Mouse (Mus musculus) cerebellum, postnatal 4 days (tissue): Measurements from ENCODE around the gene Padi3.

Experiments used
- DNase-seq, 2 experiments: peaks; one replicate each; pipeline ENCODE4 v3.0.0; 2022; ENCODE audit warnings: low spot score in 2 of 2, mixed read lengths in 1 of 2

Padi3 gene

GRCm38 (mm10) chr4:140810458-140811260, at the start of gene Padi3:
Gene Padi3 (minus strand): TSS chr4:140810648.
- DNase-seq: no peak

GRCm38 (mm10) chr4:140859291-140859690, 48.8 kb upstream of the Padi3 start:
- no peak for DNase-seq

GRCm38 (mm10) chr4:140857813-140858212, 47.4 kb upstream of the Padi3 start:
- no peak for DNase-seq

DNA sequence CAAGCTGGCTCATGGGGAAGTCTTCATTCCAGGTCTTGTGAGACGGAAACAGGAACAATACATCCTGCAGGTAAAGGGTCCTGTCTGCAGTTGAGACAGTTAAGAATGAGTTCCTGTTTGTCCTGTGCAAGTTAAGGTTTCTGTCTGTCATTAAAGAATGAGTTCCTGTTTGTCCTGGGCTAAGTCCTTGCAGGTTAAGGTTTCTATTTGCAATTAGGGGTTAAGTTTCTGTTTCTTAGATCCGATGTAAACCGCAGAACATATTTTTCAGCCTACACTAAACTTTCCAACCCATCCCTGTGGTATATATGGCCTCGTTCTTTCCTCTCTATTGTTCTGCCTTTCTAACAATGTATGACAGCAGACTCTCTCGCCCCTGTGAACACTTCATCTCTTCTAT, 46.6 kb upstream of the Padi3 start:
- no peak for DNase-seq

- no peak for DNase-seq
Observed at GRCm38 (mm10) chr4:140855151-140855550, 44.7 kb upstream of the Padi3 start.

GRCm38 (mm10) chr4:140854455-140854864, 44.0 kb upstream of the Padi3 start:
- DNase-seq: no peak

DNA sequence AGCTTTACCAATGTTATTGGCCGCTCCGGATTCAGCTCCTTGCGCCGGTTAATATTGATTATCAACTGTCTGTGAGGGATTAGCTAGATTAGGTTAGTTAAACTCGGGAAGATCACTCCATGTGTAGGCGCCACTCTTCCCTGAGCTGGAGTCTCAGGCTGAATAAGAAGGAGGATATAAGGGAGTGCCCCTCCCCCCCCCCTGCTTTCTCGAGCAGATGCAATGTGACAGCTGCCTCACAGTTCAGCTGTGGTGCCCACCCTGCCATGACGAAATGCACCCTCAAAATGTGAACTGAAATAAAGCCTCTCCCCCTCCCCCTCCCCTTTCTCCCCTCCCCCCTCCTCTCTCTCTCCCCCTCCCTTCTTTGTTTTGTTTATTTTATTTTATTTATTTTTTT, 43.2 kb upstream of the Padi3 start:
- DNase-seq: no peak

- no peak for DNase-seq
Observed at GRCm38 (mm10) chr4:140849310-140849709, 38.9 kb upstream of the Padi3 start.

DNA sequence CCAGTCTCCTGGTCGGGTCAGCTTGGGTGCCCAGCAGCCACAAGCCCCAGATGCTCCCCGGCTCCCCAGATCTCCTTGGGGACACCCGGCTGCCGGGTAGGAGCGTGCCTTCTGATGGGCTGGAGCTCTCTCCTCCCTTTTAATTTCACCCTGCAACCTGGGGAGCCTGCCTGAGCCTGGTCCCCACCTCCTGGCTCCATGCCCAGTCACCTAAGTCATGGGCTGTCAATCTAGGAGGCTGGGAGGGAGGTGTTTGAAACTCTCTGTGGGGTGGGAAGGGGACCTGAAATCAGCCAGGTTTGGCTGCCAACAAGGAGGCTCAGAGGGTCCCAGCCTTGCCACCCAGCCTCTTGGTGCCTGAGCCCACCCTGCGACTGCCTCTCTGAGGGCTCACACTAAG, 35.2 kb upstream of the Padi3 start, which contains the start of gene Padi1:
Gene Padi1 (minus strand): TSS at position 113 of the 400 bp plus-strand sequence.
- no peak for DNase-seq

- DNase-seq: no peak
Observed at GRCm38 (mm10) chr4:140844991-140845390, 34.5 kb upstream of the Padi3 start.

DNA sequence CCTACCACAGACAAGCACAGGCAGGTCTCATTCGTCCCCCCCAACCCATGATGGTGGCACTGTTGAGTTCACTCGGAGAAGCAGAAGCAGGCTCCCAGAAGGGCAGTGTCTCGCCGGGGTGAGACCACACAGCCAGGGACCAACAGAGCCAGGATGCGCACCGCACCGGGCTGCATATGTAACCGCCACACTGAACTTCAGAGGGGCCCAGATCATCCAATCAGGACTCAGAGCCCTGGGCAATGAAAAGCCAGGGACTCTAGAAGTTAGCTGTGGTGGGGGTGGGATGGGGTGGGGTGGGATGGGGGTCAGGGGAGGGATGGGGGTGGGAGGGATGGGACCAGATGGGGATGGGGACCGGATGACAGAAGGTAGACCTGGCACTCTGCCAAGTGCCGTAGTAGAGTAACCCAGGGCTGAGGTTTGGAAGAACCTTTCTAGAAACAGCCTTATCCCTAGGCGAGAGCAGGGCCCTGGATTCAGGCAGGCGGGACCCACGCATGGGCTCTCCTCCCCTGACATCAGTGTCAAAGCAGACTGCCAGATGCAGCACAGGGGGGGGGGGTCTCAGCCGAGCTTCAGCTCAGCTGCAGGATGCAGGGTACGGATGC, 33.3 kb upstream of the Padi3 start:
- peak in 1 of 2 experiments; percentile 20 for DNase-seq

DNA sequence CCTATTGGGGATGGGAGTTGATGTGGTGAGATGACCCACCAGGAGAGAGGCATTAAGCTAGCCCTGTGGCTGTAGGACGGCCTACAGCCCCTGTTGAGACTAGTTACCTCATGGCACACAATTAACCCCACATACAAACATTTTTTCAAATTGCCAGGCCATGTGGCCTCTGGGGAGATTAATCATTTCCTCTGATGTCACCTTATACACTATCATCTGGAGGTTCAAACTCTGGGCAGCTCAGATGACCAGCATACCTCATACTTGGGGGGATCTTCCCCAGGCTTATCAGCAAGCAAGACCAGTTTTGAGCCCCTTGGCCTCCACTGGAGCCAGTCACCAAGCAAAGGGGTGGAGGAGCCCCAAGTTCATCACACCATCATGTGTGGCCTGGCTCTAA, 32.5 kb upstream of the Padi3 start:
- DNase-seq: no peak

- no peak for DNase-seq
Observed at GRCm38 (mm10) chr4:140837879-140838278, 27.4 kb upstream of the Padi3 start.

DNA sequence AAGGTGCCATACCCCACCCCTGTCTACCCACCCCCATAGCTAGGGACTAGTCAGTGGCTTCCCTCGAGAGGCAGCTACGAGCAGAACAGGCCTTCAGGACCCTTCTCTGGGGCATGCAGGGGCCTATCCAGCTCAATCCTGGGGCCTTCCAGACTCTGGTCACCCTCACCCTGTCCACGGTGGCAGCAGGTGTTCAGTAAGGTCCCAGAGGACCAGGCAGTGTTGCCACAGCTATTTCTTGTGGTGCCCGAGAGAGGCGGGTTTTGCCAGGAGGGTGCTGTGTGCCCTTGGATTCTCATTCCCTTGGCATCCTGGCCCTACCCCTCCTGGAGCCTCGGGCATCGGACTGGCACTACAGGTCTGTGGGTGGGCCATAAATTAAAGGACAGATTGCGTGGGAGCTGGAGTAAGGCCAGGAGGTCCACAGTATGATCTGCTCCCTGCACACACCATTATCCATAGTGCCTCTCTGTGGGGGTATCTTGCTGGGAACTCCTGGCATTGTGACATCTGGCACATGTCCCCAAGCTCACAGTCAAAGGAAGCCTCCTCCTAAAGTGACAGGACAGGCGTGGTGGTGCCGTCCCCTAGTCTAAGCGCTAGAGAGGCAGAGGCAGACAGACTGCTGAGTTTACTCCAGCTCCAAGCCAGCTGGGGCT, 25.9 kb upstream of the Padi3 start:
- DNase-seq: peak in 1 of 2 experiments; percentile 59

DNA sequence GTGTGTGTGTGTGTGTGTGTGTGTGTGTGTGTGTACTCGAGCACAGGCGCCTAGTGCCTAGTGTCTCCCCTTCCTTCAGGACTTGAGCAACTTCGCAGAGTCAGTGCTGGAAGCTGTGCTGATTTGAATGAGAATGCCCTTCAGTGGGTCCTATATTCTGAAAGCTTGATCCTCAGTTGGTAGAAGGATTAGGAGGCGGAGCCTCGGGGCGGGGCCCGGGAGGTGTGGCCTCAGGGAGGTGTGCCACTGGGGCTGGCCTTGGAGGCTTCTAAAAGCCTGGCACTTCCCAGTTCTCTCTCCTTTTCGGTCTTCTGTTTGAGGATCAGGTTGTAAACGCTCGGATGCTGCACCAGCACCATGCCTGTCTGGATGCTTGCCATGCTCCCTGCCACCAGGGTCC, 25.2 kb upstream of the Padi3 start:
- DNase-seq: no peak

DNA sequence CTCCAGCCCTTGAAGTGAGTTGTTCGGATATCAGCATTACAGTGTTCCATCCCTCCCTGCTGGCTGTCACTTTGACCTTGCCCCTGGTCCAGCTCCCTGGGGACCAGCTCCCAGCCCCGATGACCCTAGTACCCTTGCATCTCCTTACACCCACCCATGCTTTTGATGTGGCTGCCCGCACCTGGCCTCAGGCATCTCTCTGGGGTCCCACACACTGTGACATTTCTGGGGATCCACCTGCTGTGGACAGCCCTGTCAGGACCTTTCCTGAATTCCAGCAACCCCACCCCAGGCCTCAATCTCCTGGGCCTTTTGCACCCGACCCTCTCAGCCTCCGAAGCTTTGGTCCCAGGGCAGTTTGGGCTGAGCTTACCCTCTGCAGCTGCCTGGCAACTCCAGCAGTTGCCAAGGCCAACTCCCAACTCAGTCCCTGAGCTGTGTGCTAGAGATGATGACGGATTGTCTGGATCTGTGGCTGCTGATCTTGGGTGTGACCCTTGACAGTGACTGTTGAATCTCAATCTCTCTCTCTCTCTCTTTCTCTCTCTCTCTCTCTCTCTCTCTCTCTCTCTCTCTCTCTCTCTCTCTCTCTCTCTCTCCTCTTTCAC, 24.0 kb upstream of the Padi3 start:
- DNase-seq: no peak

- DNase-seq: no peak
Observed at GRCm38 (mm10) chr4:140832821-140833220, 22.4 kb upstream of the Padi3 start.

GRCm38 (mm10) chr4:140831808-140832207, 21.4 kb upstream of the Padi3 start:
- no peak for DNase-seq

- DNase-seq: no peak
Observed at GRCm38 (mm10) chr4:140827237-140827636, 16.8 kb upstream of the Padi3 start.

DNA sequence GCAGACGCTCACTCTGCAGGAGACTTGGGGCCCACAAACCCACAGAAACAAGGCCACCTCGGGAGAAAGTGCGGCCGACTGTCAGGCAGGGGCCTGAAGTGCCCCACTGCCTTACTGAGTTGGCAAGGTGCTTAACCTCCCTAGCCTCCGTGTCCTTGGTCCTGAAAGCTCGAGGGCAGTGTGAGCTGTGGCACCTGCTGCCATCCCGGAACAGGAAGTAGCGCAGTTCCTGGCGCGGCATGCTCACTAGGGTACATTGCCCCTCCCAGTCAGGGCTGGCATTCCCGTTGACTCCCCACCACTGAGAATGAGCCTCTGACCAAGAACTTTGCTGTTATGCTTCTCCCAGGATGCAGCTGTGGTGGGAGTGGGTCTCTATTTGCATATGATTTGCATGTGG, 15.5 kb upstream of the Padi3 start:
- DNase-seq: no peak

- peak in 1 of 2 experiments; percentile 67 for DNase-seq
Observed at GRCm38 (mm10) chr4:140821988-140822387, 11.5 kb upstream of the Padi3 start.

- no peak for DNase-seq
Observed at GRCm38 (mm10) chr4:140817413-140817812, 7.0 kb upstream of the Padi3 start.
